Mouse (Mus musculus) hindbrain, postnatal 0 days (tissue): ENCODE data around the gene Sh3bp2. TPM values are rescaled to one million over a fixed set of nuclear protein-coding genes. Genes with fewer than 3 reads are reported as not detected.
"Not testable (repeated sequence)": the region's sequence is repeated elsewhere in the genome, so short reads cannot be mapped to it uniquely, and the experiment has no call there.

Source experiments
- ATAC-seq: fragments of 200-750 bp; cut with Nextera tagmentation; 2 replicates; pipeline ENCODE4 v1.8.0; 2017; ENCODE audit warnings: mild to moderate bottlenecking, moderate TSS enrichment, moderate library complexity
- DNase-seq: peaks from one replicate; pipeline ENCODE4 v3.0.0-alpha.2; 2015; ENCODE audit warnings: low spot score
- H3K27ac ChIP-seq: fragments of 300-500 bp; sonication (generic); 2 replicates; pipeline ENCODE4 v1.5.1; 2014; ENCODE audit warnings: mild to moderate bottlenecking
- H3K27me3 ChIP-seq: fragments of 300-500 bp; sonication (generic); 2 replicates; pipeline ENCODE4 v1.6.1; 2014; ENCODE audit warnings: low read length, mixed read lengths; ENCODE audit not compliant: insufficient read depth
- H3K36me3 ChIP-seq: fragments of 300-500 bp; sonication (generic); 2 replicates; pipeline ENCODE4 v1.6.1; 2014; ENCODE audit warnings: low read length, mixed read lengths; ENCODE audit not compliant: insufficient read depth
- H3K4me1 ChIP-seq: fragments of 300-500 bp; sonication (generic); 2 replicates; pipeline ENCODE4 v1.6.1; 2014; ENCODE audit warnings: antibody characterized with exemption, low read length, mixed read lengths; ENCODE audit not compliant: insufficient read depth
- H3K4me2 ChIP-seq: fragments of 300-500 bp; sonication (generic); 2 replicates; pipeline ENCODE4 v1.6.1; 2014; ENCODE audit warnings: low read depth, mild to moderate bottlenecking, low read length, moderate library complexity, mixed read lengths
- H3K4me3 ChIP-seq: fragments of 300-500 bp; sonication (generic); 2 replicates; pipeline ENCODE4 v1.5.1; 2014; ENCODE audit warnings: low read length
- H3K9ac ChIP-seq: fragments of 300-500 bp; sonication (generic); replicated peaks from 2 replicates; pipeline ENCODE4 v1.6.1; 2014; ENCODE audit warnings: mild to moderate bottlenecking, low read length, moderate library complexity, mixed read lengths
- H3K9me3 ChIP-seq: fragments of 300-500 bp; sonication (generic); 2 replicates; pipeline ENCODE4 v1.6.1; 2016; ENCODE audit warnings: low read length, mixed read lengths
- CTCF ChIP-seq: IDR thresholded peaks from 2 replicates; pipeline ENCODE4 v1.5.1; 2016; ENCODE audit warnings: antibody characterized with exemption, control low read depth, low read depth
- WGBS: fragments of 180-500 bp; shearing (Covaris S2); extraction: QIAGEN DNeasy Blood & Tissue Kit; methylation state at CpG from one replicate; pipeline ENCODE4 v1.1.7; 2014; 5-methylcytosine and 5-hydroxymethylcytosine counted together
- polyA plus RNA-seq: library from polyadenylated mRNA; unstranded; fragments of >200 nt; fragmentation: Nextera tagmentation; extraction: Ambion mirVana; gene quantifications from 2 replicates; pipeline ENCODE4 v1.2.1, GENCODE M21; 2015
- total RNA-seq: library from RNA; depleted of rRNA; stranded (reverse); fragments of >200 nt; gene quantifications from 2 replicates; pipeline ENCODE4 v1.2.3, GENCODE M21; 2014

Gene Sh3bp2
- total and polyA plus RNA-seq, 2 experiments from 2014 or later, result 14.1 to 29.8 TPM

DNA sequence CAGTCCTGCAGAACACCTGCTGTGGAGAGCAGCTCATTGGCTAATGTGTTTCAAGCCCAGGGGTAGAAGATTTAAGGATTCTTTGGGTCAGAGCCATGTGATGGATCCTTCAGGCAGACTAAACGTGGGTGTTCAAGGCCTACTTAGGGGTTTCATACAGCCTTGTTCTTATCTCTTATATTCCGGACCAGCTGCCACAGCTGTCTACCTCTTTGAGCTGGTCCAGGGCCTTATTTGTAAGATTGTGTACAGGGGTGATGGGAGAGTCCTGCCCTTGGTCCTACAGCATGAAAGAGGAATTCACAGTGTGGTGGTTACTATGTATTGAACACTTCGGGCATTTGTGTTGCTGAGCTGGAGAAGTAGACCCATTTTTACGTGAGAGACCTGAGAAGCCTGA lies 38.7 kb downstream of the Sh3bp2 start:
- DNase-seq, result no peak
- Histone ChIP-seq H3K36me3 (peaks cover 38% of the 10 kb centered on the region), H3K9me3 (no peaks in the 10 kb centered on the region), H3K4me3 (no peak overlapping the region), H3K4me1 (no peaks in the 10 kb centered on the region), H3K9ac (no peak overlapping the region), H3K27me3 (no peaks in the 10 kb centered on the region), H3K4me2 (no peak overlapping the region), H3K27ac (no peak overlapping the region)
- WGBS, result 88% methylated on average over 4 of the region's 4 CpGs
- no peak for ATAC-seq
- TF ChIP-seq CTCF, result no peak

DNA sequence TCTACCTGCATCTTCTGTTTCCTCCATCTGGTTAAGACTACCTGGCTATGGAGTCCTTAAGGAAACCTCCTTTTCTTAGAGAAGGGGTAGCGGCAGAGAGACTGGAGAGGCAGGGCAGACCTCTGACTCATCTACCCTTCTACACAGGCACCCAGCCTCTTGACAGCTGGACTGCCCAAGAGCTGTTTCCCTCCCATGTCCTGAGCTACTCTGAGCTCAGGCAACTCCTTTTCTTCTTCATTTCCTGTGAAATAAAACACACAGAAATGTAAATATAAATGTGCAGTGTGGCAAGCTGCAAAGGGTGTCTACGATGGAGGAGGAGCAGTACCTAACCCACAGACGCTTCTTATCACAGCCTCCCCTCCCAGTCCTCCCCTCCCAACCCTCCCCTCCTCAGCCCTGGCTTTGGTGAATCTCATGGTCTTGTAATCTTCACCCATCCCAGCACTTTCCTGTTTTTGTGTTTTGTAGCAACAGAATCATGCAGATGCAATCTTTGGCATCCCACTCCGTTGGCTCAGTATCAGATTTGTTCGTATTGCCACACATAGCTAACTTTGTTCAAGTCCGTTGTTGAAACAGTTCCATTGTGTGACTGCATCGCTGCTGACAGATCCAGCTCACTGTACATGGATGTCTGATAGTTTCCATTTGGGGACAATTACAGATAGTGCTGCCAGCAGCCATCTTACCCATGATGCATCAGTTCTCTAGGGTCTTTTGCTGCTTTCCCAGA lies 40.1 kb downstream of the Sh3bp2 start:
- no peaks in the 10 kb centered on the region for H3K9me3 ChIP-seq
- no peak overlapping the region for H3K4me3 ChIP-seq
- H3K36me3 ChIP-seq, result peaks cover 24% of the 10 kb centered on the region; the same call in 1 of the 2 replicates
- H3K27ac ChIP-seq, result peak overlapping the region; percentile 37; the same call in 1 of the 2 replicates
- no peak overlapping the region for H3K9ac ChIP-seq
- peak; percentile 55 for ATAC-seq
- H3K4me2 ChIP-seq, result no peak overlapping the region
- WGBS, result 57% methylated on average over 7 of the region's 7 CpGs
- H3K27me3 ChIP-seq, result no peaks in the 10 kb centered on the region
- DNase-seq, result peak; percentile 33
- H3K4me1 ChIP-seq, result no peaks in the 10 kb centered on the region
- TF ChIP-seq CTCF, result no peak

DNA sequence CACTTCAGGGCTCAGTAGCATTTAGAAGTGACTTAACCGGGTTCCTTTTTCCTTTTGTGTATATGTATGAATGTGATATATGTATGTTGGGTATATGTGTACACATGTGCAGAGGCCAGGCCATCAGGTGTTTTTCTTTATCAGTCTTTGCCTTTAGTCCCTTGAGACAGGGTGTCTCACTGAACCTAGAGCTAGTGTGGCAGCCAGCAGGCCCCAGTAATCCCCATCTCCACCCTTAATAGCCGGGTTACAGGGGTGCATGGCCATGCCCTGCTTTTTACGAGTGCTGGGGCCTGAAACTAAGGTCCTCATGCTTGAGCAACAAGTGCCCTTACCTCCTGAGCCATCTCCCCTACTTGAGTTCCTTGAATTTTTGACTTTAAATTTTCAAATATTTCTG lies 45.9 kb downstream of the Sh3bp2 start:
- H3K4me1 ChIP-seq, result peaks cover 9% of the 10 kb centered on the region
- no peaks in the 10 kb centered on the region for H3K27me3 ChIP-seq
- no peak for TF ChIP-seq CTCF
- no peak for ATAC-seq
- H3K36me3 ChIP-seq, result no peaks in the 10 kb centered on the region
- no peak overlapping the region for H3K27ac ChIP-seq
- WGBS, result 84% methylated on average over 3 of the region's 3 CpGs
- H3K4me2 ChIP-seq, result no peak overlapping the region
- no peak overlapping the region for H3K9ac ChIP-seq
- no peak for DNase-seq
- H3K4me3 ChIP-seq, result no peak overlapping the region
- H3K9me3 ChIP-seq, result no peaks in the 10 kb centered on the region

DNA sequence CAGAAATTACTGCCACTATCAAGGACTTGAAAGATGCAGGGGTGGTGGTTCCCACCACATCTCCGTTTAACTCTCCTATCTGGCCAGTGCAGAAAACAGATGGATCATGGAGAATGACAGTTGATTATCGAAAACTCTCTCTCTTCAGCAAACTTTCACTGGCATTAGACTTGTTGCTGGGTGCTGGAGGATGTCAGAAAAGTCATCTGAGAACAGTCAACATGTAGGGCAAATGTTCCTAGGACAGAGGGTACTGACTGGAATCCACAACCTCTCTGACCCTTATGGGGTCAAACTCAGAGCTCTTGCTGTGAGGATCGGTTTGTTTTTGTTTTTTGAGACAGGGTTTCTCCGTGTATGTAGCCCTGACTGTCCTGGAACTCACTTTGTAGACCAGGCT lies 46.9 kb downstream of the Sh3bp2 start:
- not testable (repeated sequence) for ATAC-seq, H3K27me3 ChIP-seq, H3K9me3 ChIP-seq, H3K4me1 ChIP-seq, H3K36me3 ChIP-seq, DNase-seq
- Histone ChIP-seq H3K4me2 (peak overlapping the region; percentile 59), H3K4me3 (peak overlapping the region; percentile 87; the same call in 1 of the 2 replicates), H3K27ac (peak overlapping the region; percentile 90), H3K9ac (peak overlapping the region; percentile 99; the same call in 1 of the 2 replicates)
- 49% methylated on average over 4 of the region's 4 CpGs for WGBS

DNA sequence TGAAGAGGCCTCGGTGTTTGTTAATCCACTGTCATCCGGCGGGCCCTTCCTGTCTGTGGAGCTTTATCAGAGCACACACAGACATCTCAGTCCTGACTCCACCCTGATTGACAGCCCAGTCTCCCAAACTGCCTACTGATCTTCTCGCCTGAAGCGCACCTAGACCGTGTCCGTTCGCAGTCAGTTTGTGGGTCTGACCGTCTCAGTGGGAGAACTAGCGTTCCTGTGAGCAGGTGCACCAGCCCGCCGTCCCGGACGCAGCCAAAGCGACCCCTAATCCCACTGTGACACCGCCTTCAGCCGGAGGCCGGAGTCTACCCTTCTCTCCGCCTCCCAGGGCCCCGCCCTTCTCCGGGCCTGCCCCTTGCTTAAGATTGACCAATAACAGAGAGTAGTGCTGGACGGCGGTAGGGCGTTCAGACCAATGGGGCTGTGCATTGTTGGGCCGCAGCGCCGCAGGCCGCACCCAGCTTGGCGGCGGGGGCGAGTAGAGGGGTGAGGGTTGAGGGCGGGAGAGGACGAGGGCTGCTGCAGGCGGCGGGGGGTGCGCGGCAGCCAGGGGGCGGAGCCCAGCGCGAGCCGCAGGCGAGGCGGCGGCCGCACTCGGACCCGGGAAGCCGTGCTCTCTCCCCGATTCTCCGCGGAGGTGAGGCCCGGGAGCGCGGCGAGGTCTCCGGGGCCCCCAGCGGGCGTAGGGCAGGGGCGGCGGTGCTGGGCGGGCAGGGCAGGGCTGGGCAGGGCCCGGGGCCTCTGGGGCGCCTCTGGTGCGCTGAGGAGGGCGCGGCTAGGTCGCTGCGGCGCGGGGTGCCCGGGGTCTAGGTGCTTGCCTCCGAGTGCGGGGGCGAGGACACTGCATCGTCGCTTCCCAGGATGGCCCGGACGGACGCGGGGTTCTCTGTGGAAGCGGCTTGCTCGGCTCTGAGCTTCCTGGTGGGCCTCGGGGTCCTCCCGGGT lies 47.9 kb downstream of the Sh3bp2 start, which contains the start of gene Add1:
Gene Add1 (plus strand): TSS at position 397 of the 954 bp plus-strand sequence.
- H3K4me3 ChIP-seq, result peak within 1 kb of the TSS; percentile 87
- H3K4me2 ChIP-seq, result peak within 1 kb of the TSS; percentile 59
- no peaks in the 10 kb centered on the region for H3K27me3 ChIP-seq
- no peaks in the 10 kb centered on the region for H3K36me3 ChIP-seq
- no peak for TF ChIP-seq CTCF
- peaks cover 9% of the 10 kb centered on the region for H3K4me1 ChIP-seq
- ATAC-seq (peak; percentile 100), DNase-seq (peak; percentile 97)
- no peaks in the 10 kb centered on the region for H3K9me3 ChIP-seq
- peak within 1 kb of the TSS; percentile 99 for H3K9ac ChIP-seq
- H3K27ac ChIP-seq, result peak within 1 kb of the TSS; percentile 90
- WGBS, result 2% methylated on average over 68 of the region's 84 CpGs

DNA sequence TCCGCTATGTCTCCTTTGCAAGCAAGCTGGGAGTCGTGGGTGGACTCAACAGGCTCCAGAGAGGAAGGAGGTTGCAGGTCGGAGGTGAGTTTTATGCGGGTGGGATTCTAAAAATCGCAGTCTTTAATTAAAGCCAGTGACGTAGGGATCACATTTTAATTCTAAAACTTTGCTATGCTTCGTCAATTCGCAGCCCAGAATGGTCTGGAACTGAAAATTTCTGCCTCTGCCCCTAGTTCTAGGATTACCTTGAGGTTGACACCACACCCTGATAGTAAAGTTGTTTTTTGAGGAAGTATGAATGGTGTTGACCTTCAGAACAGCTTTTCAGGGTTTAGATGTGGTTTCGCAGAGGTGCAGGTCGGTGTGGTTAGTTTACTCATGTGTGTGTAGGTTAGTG lies 49.1 kb downstream of the Sh3bp2 start:
- H3K4me3 ChIP-seq, result peak overlapping the region; percentile 87
- peak overlapping the region; percentile 59 for H3K4me2 ChIP-seq
- ATAC-seq (no peak), DNase-seq (no peak)
- TF ChIP-seq CTCF, result no peak
- H3K27me3 ChIP-seq, result no peaks in the 10 kb centered on the region
- 37% methylated on average over 10 of the region's 10 CpGs for WGBS
- no peaks in the 10 kb centered on the region for H3K36me3 ChIP-seq
- no peaks in the 10 kb centered on the region for H3K9me3 ChIP-seq
- H3K27ac ChIP-seq, result no peak overlapping the region
- peak overlapping the region; percentile 99 for H3K9ac ChIP-seq
- H3K4me1 ChIP-seq, result peaks cover 9% of the 10 kb centered on the region
